Mouse (Mus musculus): ENCODE data around the gene Slc29a4. TPM values are rescaled to one million over a fixed set of nuclear protein-coding genes. Genes with fewer than 3 reads are reported as not detected.

Slc29a4 gene
- total RNA-seq, 2 experiments from 2014 or later: 43.0 to 45.7 TPM

DNA sequence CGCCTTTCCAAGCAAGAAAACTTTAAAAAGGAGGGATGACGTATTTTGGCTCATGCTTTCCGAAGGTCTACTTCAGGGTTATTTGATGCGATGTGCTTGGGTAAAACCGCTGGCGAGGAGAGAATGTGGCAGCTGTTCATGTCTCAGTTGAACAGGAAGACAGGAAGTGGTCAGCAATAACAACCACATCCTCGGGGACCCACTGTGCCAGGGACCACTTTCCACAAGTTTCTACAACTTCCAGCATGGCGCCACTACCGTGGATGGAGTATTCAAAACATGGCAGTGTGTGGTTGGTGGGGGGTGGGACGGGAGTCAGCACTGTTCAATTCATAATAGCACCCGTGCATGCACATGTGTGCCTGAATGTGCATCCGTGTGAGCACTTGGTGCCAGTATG lies 38.0 kb downstream of the Slc29a4 start:
- no peak for DNase-seq (ENCODE audit: low spot score in 2 of 2)

DNA sequence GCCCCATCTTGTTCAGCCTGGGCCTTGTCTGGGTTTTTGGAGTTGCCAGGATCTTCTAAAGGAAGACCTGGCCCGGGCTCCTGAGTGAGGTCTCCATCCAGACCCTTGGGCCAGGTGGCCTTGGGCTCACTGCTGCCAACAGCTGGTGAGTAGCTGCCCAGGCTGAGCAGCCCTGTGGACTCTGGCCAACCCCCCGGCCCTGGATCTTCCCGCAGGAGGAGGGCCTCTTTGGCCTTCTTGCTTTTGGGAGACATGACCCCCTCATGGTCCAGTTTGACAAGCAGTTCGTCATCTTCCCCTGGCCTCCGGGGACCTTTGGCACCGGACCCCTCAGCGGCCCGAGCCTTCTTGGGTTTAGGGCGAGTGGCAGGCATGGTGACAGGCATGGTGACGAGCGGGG lies 39.6 kb downstream of the Slc29a4 start:
- no peak for DNase-seq (ENCODE audit: low spot score in 2 of 2)

DNA sequence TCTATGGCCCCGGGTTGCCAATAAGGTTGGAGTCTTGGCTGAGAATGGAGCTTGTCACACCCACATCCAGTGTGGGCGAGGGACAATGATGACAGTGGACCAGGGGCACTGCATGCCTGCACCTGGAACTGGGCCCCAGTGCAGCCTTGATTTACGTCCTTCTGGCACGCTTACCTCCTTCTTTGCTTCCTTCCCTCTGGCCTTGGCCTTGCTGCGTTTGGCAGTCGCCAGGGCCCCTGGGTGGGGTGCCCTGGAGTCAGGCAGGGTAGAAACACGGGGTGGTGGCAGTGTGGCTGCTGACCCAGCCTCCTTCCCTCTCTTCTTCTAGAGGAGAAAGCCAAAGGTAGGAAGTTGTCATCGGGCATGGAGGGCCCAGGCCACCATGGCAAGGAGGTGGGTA lies 47.6 kb downstream of the Slc29a4 start:
- no peak for DNase-seq (ENCODE audit: low spot score in 2 of 2)

DNA sequence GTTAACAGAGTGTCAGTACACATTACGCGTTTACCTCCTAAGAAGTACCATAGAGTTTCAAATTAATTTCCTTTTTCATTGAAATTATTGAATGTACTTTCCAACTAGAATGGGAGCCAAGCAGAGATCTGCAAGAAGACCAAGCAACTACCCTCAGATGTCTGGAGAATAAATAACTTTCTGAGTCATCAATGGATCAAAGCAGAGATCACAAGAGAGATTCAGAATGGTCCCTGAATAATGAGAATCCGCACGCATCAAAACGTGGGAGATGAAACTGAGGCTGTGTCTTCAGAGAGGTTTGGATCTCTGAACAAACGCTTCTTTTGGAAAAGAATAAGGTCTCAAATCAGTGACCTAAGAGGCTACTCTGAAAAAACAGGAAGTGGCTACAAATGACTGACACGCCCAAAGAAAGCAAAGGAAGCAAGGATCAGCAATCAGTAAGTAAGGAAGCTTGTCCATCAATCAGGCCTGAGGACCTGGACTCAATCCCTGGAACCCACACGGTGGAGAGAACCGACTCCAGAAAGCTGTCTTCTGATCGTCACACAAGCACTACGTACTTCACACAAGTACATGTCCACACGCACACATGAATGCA lies 54.8 kb downstream of the Slc29a4 start:
- DNase-seq (ENCODE audit: low spot score in 2 of 2): no peak

DNA sequence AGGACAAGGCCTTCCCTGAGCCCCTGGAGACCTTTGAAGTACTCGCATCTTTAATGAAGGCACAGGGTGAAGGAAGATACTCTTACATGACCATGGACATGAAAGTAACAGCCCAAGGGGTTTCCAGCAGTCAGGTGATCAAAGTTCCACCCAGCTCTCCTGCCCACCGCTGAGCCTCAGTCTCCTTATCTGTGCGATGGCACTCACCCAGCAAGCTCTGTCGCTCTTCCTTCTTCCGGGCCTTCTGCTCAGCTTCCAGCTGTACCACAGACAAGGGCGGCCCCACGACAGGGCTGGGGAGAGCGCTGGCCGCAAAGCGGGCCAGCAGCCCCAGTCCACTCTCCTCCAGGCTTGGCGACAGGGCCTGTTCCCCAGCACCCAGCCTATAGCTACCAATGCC lies 57.9 kb downstream of the Slc29a4 start:
- DNase-seq (ENCODE audit: low spot score in 2 of 2): no peak

DNA sequence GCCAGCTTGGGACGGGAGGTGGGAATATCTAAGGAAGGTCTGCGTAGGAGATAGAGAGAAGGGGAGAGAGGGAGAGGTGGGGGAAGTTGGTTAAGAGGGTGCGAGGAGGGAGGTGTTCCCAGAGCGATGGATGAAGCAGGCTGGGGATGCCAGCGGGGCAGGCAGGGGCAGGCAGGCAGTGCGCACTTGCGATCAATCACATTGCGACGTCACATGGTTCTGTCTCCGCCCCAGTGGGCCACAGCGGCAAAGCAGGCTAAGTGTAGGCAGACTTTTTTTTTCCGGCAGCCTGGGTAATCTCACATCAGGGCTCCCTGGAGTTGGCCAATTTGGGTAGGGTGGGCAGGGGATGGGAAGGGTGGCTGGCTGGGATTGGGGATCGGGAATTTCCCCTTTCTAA lies 59.9 kb downstream of the Slc29a4 start:
- no peak for DNase-seq (ENCODE audit: low spot score in 2 of 2)

DNA sequence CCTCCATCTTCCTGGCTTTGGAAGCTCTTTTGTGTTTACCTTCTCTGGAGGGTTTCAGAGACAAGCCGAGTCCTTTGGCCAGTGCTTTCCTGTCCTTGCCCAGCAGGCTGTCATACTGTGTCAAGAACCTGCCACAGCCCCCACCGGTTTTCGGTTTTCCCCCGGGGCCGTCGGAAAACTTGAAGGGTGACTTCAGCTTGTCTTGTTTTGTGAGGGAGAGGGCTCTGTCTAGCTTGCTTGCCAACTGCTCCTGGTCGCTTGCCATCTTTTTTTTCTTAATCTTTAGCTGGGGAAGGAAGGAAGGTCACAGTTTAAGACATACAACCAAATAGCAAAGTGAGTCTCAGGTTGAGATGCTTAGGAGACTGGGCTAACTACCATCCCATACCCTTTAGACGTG lies 67.5 kb downstream of the Slc29a4 start:
- DNase-seq (ENCODE audit: low spot score in 2 of 2): no peak

DNA sequence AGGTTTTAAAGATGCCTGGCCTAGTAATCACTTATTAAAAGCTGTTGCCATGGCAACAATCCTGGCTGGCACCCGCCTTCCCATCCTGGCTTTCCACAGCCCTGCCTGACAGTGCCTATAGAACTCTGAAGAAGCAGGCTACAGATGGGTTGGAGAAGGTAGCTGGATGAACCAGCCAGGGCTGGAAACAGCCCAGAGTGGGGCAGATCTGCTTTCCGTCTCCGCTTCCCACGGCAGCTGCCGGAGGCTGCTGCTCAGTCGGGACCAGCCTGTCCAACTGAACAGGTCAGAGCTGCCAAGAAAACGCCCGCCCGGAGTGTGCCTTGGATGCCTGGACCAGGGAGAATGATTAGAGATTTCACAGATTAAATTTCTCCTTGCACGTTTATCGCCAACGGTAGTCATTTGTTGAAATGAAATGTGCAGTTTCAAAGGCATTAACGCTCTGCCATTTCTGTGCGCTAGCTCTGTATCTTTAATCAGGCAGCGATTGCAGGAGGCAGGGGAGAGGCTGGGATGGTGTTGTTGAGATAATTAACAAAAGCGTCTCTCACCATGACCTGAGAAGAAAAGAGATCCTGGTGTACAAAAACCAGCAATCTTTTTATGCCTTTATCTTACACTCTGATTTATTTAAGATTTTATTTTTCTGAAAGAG lies 69.1 kb downstream of the Slc29a4 start:
- peak; percentile 76 to 83 for DNase-seq (ENCODE audit: low spot score in 2 of 2)

DNA sequence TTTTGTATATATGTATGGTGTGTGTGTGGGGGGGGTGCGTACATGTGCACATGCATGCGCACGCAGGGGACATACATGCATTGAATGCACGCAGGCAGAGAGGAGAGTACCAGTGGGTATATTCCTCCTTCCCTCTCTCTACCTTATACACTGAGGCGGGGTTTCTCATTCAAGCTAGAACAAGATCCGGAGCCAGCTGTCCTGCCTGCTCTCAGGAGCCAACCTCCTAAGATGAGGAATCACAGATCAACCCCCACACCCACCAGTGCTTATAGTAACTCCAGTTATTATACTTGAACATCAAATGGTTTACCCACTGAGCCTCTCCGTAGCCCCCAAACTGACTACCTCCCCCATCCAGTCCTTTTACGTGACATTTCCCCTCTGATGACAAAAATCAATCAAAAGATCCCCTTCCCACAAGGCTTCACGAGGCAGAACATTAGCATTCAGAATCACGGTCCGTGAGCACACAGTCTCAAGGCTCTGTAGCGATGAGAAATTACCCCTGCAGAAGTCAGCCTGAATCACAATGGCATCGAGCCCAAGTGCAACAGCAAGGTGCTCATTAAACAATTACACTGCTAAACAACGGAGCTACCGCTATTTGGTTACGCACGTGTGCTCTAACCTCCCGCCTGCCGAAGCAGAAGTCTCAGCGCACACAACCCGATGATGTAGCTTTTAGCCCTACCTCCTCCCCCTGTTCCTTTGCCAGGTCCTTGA lies 69.9 kb downstream of the Slc29a4 start:
- DNase-seq (ENCODE audit: low spot score in 2 of 2): no peak

DNA sequence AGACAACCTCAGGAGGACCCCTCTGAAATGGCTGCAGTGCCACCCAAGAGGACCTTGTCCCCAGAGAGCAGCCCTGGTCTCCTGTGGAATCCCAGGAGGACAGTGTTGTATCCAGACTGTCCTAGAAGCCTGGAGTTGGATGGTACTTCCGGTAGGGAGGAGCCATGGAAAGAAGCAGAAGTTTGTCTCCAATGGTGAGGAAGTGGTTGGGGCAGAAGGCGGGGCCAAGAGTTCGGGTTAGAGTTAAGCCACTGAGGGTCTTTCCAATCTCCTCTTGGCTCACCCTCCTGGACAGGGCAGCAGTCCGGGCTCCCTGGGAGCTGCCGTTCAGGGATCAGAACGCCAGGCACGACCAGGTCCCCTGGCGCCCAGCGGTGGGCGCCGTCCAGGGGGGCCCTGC lies 72.0 kb downstream of the Slc29a4 start:
- no peak for DNase-seq (ENCODE audit: low spot score in 2 of 2)

DNA sequence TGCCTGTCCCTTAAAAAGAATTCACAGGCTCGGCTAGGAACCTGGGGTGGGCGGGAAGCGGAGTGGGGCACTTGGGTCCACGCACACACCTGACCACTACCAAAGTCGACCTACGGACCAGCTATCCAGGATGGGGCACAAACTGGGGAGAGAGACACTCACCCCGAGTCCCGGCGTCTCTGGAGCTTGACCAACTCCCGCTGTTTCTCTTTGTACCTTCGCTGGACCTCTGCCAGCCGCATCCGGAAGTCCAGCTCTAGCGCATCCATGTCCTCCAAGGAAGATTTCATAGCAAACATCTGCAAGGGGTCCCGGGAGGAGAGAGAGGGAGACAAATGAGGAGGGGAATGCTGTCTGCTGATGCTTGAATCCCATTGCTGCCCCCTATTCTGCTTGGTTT lies 72.6 kb downstream of the Slc29a4 start:
- DNase-seq (ENCODE audit: low spot score in 2 of 2): no peak

DNA sequence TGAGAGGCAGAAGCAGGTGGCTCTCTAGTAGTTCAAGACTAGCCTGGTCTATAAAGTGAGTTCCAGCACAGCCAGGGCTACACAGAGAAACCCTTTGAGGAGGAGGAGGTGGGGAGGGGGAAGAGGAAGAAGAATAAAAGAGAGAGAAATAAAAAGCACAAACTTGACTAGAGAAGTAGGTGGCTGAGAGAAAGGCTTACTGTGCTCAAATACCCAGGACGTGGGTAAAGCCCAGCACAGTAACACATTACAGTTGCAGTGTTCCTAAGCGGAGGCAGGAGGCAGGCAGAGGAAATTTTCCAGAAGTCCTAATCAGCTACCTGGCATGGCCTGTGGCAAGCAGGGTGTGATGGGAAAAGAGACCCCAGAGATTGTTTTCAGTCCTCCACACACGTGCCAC lies 74.4 kb downstream of the Slc29a4 start:
- DNase-seq (ENCODE audit: low spot score in 2 of 2): no peak

DNA sequence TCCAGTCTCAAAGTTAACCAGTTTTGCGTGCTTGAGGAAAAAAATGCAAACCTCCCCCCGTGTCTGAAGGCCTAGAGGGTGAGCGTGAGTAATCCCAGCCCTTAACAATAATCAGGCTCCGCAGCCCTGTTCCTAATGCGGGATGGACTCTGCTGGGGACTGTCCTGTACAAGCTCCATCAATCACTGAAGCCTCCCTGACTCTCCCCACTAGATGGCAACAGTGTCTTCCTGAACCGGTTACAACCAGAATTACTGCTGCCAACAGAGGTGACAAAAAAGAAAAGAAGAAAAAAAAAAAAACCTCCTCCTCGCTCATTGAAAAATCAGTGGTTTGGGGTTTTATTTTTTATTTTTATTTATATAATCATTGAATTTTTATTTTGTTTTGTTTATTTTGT lies 75.6 kb downstream of the Slc29a4 start:
- peak; percentile 62 to 91 for DNase-seq (ENCODE audit: low spot score in 2 of 2)

DNA sequence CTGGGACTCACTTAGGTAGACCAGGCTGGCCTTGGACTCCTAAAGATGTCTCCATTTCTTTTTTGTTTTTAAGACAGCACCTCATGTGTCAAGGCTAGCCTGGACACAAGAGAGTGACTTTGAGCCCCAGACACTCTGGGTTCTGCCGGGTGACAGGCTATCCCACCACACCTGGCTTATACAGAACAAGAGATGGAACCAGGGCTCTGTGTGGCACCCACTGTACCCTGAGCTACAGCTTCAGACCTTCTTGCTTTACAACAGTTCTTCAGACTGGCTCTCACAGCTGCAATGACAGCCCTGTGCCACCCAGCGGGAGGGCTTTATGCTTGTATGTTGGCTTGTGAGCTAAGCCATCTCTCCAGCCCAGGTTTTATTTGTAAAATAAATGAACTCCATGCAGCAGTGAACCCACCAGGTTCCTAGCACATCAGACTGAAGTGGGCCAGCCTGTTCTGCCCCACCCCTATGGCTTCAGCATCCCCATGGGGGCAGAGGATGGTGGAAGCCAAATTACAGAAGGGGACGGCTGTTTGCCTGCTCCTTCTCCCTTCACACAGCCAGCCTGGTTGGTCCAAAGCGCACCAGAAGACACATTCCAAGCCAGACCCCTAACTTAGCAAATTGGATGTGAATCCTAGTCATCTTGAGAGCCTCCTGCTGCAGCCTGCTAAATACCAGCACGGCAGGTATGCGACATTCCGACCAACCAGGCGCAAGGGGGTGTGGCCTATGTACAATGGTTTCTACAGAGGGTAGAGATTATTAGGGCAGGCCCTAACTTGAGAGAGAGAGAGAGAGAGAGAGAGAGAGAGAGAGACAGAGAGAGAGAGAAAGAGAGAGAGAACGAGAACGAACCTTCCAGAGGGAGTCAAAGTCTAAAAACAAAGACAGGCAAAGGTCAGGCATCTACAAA lies 76.3 kb downstream of the Slc29a4 start:
- no peak for DNase-seq (ENCODE audit: low spot score in 2 of 2)

DNA sequence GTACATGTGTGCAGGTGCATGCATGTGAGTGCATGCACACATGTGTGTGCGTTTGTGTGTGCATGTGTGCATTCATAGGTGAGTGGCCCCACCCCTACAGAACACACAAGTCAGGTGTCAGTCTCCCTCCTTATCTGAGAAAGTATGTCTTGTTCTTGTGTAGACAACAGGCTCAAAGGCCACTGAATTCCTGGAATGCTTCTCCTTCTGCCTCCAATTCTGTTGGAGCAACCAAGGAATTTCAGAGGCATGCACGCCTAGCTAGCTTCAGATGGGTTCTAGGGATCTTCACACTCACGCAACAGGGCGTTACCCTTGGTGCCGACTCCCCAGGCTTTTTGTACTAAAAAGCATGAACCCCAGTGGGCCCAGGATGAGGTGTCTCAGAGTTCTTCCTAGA lies 77.3 kb downstream of the Slc29a4 start:
- DNase-seq (ENCODE audit: low spot score in 2 of 2): no peak

DNA sequence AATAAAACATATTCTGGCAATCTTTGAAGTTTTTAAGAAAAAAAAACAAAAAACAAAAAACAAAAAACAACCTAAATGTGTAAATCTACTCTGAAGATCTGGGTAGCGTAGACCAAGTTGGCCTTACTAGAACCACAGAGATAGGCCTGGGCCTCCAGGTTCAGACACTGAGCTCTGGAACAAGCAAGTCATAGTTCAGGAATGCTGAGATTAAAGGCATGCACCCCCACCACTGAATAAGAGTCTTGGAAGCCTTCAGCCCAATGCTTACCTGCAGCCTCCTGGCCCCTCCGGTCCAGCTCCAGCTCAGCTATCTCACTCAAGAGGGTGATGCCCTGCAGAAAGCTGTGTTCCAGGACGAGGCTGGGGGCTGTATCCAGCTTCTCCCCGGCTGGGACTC lies 78.7 kb downstream of the Slc29a4 start:
- DNase-seq (ENCODE audit: low spot score in 2 of 2): no peak

DNA sequence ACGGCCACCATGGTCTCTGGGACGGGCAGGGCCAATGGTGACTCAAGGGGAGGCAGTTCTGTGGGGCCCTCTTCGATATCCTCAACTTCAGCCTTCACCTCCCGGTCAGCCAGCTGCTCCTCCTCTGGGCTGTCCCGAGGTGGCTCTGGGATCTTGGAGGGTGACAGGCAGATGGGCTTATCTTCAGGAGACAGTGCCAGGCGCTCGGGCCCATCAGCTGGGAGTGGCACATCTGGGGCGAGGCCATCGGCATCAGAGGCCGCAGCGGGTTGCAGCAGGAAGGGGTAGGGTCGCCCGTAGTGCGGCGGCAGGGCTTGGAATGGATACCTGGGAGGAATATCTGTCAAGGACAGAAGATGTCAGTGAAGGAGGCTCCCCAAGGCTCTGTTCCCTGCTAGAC lies 79.7 kb downstream of the Slc29a4 start:
- no peak for DNase-seq (ENCODE audit: low spot score in 2 of 2)
